Mouse (Mus musculus) layer of hippocampus, postnatal 25 days (tissue): ENCODE results near the gene Arid1b. TPM values are rescaled to one million over a fixed set of nuclear protein-coding genes. Genes with fewer than 3 reads are reported as not detected.
"Not testable (repeated sequence)": the region's sequence is repeated elsewhere in the genome, so short reads cannot be mapped to it uniquely, and the experiment has no call there.

Experiments used
- DNase-seq, 2 experiments: peaks; one replicate each; pipeline ENCODE4 v3.0.0; 2022; ENCODE audit warnings: mixed read lengths in 2 of 2, low spot score in 1 of 2; ENCODE audit errors: extremely low spot score in 1 of 2
- total RNA-seq, 2 experiments: library from RNA; stranded (reverse); gene quantifications; 2 replicates each; pipeline ENCODE4 v1.2.3; 2021

Arid1b gene
- total RNA-seq, 2 experiments from 2014 or later: 86.8 to 102 TPM

DNA sequence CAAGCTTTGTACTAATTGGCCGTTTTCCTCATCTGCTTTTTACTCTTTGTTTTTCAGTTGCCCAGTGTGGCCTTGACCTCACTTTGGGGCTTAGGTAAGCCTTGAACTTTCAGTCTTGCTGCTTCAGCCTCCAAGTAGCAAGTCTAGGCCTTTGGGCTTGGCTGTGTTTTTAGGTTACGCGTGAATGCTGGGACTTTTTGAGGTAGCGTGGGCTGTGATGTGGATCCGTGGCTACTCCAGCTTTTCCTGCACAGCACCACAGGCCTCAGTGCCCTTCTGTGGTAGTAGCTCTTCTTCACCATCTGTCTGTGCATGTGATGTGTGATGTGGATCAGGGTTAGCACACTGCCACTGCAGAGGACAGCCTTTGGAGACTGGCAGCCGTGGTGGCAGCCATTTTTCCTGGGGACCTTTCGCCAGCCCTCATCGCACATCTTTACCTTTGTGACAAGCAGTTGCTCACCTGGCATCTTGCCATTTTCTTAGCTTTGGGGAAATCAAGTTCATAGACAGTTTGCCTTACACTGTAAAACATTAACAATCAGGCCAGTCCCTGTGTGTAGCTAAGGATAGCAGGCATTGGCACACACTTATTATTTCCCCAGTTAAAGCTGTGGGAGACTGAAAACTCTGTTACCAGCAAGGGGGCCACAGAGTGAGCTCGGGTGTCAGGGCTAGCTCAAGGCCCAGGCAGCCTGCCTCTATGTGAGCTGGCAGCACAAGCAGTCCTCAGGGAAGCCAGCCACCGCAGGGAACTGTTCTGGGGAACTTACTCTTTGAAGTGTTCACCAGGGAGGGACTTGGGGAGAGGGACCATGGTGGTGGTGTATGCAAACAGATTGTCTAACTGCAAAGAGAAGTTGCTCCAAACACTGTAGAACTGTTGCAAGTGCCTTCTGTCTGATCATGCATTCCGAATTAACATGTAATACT, 112.4 kb downstream of the Arid1b start:
- DNase-seq: no peak

DNA sequence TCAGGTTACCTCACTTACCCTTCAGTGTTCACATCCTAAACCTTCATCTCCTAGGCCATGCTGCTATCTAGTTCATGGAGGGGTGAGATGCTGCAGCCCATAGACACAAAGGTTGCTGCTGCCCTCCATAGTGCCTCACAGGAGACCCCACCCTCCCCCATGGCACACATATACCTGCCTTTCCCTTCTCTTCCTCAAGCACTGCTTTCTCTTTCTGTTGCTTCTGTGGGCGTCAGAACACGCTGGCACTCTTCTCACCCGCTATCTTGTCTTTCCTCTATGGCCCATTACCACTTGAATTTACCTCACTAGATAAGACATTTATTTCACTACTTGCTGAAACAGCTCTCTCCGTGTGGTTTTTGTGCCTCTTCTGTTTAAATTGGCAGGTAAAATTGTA, 113.4 kb downstream of the Arid1b start:
- DNase-seq: no peak

- DNase-seq: no peak
Observed at GRCm38 (mm10) chr17:5108022-5108421, 113.9 kb downstream of the Arid1b start.

- DNase-seq: no peak
Observed at GRCm38 (mm10) chr17:5108546-5109142, 114.5 kb downstream of the Arid1b start.

GRCm38 (mm10) chr17:5109343-5109742, 115.2 kb downstream of the Arid1b start:
- no peak for DNase-seq

- no peak for DNase-seq
Observed at GRCm38 (mm10) chr17:5110159-5110558, 116.0 kb downstream of the Arid1b start.

DNA sequence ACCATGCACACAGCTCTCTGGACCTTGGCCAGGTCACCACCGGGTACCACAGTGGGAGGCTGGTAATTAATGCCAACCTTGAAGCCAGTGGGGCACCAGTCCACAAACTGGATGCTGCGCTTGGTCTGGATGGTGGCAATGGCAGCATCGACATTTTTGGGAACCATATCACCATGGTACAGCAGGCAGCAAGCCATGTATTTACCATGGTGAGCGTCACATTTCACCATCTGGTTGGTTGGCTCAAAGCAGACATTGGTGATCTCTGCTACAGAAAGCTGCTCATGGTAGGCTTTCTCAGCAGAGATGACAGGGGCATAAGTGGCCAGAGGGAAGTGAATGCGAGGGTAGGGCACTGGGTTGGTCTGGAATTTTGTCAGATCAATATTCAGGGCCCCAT, 116.8 kb downstream of the Arid1b start:
- not testable (repeated sequence) for DNase-seq

GRCm38 (mm10) chr17:5112116-5112515, 118.0 kb downstream of the Arid1b start:
- DNase-seq: no peak

GRCm38 (mm10) chr17:5115952-5116351, 121.8 kb downstream of the Arid1b start:
- no peak for DNase-seq

DNA sequence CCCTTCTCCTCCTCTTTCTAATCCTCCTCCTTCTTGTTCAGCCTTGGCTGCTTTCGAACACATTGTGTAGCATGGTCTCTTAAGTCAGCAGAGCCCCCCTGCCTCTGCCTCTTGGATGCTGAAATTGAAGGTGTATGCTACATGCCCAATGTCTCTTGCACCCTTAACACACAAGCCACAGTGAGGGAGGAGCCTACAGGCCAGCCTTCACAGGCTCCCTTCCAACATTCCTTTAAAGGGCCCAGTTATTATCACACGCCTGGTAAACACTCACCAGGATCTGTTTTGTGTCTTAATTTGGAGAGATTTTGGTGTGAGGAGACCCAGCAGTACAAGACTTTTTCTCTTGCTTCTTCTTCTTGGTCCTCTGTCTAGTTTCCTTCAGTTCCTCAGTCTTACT, 122.9 kb downstream of the Arid1b start:
- DNase-seq: no peak

- no peak for DNase-seq
Observed at GRCm38 (mm10) chr17:5118171-5118570, 124.0 kb downstream of the Arid1b start.

GRCm38 (mm10) chr17:5124643-5125042, 130.5 kb downstream of the Arid1b start:
- no peak for DNase-seq

DNA sequence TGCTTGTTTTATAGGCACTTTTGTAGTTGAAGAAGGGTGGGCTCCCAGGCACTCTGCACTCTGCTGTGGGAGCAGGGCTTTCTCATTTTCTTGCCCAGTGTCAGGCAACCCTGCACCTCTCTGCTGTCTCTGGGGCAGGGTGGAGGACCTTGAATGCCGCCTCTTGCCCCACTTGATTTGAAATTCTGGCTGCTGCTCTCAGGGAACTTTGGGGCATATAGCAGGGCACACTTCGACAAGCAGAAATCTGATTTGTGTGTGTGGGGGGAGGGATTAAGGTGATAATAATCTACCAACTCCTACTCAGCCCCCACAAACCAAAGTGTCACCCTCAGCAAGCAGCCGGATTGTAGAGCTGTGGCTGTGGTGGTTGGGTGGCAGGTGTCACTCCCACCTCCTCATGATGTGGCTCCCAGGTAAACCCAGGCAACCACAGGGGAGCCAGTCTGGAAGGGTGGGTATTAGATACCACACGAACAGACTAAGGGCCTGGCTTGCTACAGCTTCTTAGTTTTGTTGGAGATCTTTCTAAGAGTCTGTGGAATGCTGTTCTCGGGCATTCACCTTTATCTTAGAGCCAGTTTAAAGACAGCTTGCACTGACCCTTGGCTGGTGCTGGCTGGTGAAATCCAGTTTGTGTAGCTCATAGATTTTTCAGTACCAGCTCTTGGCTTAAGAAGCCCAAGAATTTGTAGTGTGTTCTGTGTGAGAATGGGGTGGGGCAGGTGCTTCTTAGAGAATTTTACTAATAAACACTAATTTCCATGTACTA, 131.1 kb downstream of the Arid1b start:
- DNase-seq: no peak

DNA sequence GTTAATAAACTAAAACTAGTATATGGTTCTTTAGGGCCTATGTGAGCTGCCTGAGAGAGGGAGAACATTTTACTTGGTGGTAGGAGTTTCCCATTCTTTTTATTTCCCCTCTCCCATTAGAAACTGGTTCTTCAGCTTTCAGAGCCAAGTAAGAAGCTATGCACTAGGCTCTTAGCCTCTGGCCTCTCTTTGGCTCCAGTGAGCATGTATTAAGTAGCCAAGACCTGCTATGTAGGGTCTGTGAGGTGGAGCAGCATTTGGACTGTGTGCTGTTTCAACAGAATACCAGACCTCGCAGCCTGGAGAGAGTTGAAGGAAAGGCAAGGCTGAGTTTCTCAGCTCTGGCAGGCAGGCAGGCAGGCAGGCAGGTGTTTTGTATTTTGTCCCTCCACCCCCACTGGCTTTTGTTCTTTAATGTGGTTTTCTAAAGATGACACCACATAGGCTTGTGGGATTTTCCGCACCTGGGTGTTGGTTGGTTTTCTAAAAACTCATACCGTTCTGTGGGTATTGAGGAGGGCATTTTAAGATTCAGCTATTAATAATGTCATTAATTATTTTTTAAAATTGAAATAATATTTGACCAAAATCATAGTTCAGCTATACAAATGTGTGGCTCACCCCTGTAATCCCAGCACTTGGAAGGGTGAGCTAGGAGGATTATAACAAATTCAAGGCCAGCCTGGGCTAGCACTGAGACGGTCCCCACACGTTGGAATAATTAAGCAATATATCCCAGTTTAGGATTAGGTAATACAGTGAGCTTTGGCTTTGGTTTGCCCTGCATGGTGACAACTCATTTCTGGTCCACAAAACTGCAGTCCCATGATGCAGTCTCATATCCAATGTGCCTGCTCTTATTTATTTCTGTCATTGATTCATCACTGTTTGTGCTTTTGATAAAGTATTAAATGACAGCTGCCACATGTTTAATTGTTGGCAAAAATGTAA, 132.0 kb downstream of the Arid1b start:
- DNase-seq: no peak

DNA sequence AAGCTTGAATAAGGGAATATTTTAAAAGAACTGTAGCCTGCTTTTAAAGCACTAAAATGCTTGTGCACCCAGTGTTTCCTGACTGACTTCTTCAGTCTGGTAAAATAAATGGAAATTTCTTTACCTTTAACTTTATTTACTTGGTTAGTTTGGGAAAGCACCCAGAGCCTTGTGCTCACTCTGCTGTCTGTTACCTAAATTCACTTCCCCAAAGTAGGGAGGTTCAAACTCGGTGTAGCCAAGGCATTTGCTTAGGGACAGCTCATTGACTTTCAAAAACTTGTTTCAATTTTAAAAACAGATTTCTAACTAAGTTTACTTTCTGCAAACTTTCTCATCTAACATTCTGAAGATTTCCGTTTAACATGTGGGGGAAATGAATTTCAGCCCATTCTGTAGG, 135.5 kb downstream of the Arid1b start:
- DNase-seq: no peak

DNA sequence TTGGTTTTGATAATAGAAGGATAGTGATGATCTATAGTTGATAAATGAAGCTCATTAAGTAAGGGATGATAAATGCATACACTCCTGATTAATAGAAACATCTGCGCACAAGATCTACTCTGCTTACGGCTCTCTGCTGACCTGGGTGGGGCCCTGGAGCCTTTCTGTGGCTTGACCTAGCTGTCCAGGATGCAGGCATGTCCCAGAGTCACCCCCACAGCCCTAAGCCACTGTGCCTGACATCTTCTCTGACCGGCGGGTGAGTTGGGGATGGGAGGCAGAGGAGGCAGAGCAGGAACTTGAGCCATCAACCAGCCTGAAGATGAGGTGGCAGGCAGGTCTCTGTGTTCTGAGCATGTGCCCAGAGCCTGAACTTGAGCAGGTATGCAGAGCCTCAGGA, 136.0 kb downstream of the Arid1b start:
- no peak for DNase-seq

DNA sequence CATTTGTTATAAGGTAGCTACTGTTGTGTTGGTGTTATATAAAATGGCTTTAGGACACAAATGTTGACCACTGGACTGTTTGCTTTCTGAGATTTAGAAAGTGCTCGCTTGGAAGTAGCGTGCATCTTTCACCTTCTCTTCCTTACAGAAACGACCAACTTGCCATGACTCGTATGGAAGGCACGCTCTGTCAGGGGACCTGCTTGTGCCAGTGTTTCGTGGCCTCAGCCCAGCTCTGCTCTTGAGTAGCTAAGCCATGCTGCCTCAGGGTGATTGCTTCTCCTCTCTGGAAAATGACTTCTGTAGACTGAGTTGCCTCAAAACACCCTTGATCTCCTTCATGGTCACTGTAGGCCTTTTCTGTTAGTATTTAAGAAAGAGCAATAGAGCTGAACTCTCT, 137.6 kb downstream of the Arid1b start:
- DNase-seq: no peak

DNA sequence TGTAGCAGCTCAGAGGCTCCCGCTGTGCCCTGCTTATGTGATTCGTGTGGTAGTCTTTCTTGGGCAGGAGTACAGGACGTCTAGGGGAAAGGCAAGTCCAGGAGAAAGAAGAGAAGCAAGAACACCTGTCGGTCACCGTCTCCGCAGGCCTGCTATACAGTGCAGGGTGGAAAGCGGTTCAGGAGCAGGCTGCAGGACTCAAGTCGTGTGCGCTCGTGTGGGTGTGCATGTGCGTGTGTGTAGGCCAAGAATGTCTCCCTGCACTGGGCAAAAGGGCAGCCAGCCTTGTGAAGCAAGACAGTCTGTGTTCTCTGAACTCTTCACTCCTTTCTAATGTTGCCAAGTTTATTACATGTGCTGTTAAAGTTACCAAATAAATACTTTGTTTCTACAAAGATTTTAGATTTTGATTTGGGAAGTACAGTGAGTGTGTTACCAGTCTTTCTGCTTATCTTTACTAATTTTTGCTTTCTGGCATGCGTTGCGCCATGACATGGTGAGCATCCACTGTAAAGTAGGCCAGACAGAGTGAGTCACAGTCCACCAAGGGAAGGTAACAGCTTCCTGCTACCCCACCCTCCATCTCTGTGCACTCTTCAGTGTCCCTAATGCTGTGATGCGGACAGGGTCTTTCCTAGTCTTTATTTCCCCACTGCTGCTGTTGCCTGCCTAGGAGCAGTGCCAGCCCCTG, 138.3 kb downstream of the Arid1b start:
- DNase-seq: no peak

GRCm38 (mm10) chr17:5132987-5133355, 138.8 kb downstream of the Arid1b start:
- no peak for DNase-seq

DNA sequence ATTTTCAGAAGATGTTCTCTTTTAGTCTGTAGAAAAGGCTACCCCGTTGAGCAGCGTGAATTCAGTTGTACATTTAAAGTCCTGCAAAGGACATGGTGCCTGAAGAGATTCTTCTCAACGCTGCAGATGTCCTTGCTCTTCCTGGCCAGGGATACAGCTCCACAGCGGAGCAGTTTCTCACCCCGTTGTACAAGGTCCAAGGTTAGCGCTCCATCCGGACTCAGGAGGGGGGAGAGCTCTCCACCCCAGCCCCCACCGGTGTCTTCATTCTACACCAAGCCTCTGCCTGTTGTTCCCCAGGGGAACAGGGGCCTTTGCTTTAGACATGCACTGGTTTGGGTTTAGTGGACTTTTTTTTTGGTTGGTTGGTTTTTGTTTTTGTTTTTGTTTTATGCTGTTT, 139.7 kb downstream of the Arid1b start:
- DNase-seq: no peak
